Mouse (Mus musculus) erythroblast, embryonic 14.5 days (primary cell): ENCODE measurements around the gene 4931428L18Rik.

Experiments
- GATA1 ChIP-seq: IDR thresholded peaks from 2 replicates; pipeline ENCODE4 v1.6.1; 2012; ENCODE audit warnings: low read length, inconsistent platforms, mixed read lengths
- TAL1 ChIP-seq: IDR thresholded peaks from 3 replicates; pipeline ENCODE4 v1.6.1; 2012; ENCODE audit warnings: low read length, inconsistent platforms, mixed read lengths

- TF ChIP-seq GATA1 (no peak), TAL1 (no peak)
These were observed 163.6 kb downstream of the 4931428L18Rik start for GRCm38 (mm10) chr1:31058861-31059351.
